Mouse (Mus musculus) midbrain, embryonic 11.5 days (tissue): ENCODE results near the gene Hspb8. TPM values are rescaled to one million over a fixed set of nuclear protein-coding genes. Genes with fewer than 3 reads are reported as not detected.

Experiments
- ATAC-seq: fragments of 200-750 bp; cut with Nextera tagmentation; 2 replicates; pipeline ENCODE4 v1.8.0; 2017; ENCODE audit warnings: moderate TSS enrichment, moderate library complexity; ENCODE audit not compliant: low FRiP score
- DNase-seq: peaks from one replicate; pipeline ENCODE4 v3.0.0; 2015; ENCODE audit warnings: low spot score; ENCODE audit errors: missing footprints
- H3K27ac ChIP-seq: fragments of 300-500 bp; sonication (generic); 2 replicates; pipeline ENCODE4 v1.5.1; 2014; ENCODE audit warnings: low read depth, low read length
- H3K27me3 ChIP-seq: fragments of 300-500 bp; sonication (generic); 2 replicates; pipeline ENCODE4 v1.6.1; 2014; ENCODE audit warnings: mild to moderate bottlenecking, low read length, moderate library complexity, mixed read lengths; ENCODE audit not compliant: control insufficient read depth, insufficient read depth
- H3K36me3 ChIP-seq: fragments of 300-500 bp; sonication (generic); 2 replicates; pipeline ENCODE4 v1.6.1; 2014; ENCODE audit warnings: mild to moderate bottlenecking, low read length, moderate library complexity, mixed read lengths; ENCODE audit not compliant: control insufficient read depth, insufficient read depth
- H3K4me1 ChIP-seq: fragments of 300-500 bp; sonication (generic); 2 replicates; pipeline ENCODE4 v1.6.1; 2014; ENCODE audit warnings: low read length; ENCODE audit not compliant: control insufficient read depth, insufficient read depth
- H3K4me2 ChIP-seq: fragments of 300-500 bp; sonication (generic); 2 replicates; pipeline ENCODE4 v1.6.1; 2014; ENCODE audit warnings: mild to moderate bottlenecking, moderate library complexity
- H3K4me3 ChIP-seq: fragments of 300-500 bp; sonication (generic); 2 replicates; pipeline ENCODE4 v1.5.1; 2014; ENCODE audit warnings: low read depth, low read length
- H3K9ac ChIP-seq: fragments of 300-500 bp; sonication (generic); 2 replicates; pipeline ENCODE4 v1.6.1; 2014; ENCODE audit warnings: low read length
- H3K9me3 ChIP-seq: fragments of 300-500 bp; sonication (generic); 2 replicates; pipeline ENCODE4 v1.6.1; 2016; ENCODE audit warnings: low read length; ENCODE audit not compliant: control insufficient read depth
- WGBS: fragments of 180-500 bp; shearing (Covaris S2); extraction: QIAGEN DNeasy Blood & Tissue Kit; methylation state at CpG from one replicate; pipeline ENCODE4 v1.1.7; 2014; 5-methylcytosine and 5-hydroxymethylcytosine counted together
- polyA plus RNA-seq: library from polyadenylated mRNA; unstranded; fragments of >200 nt; fragmentation: Nextera tagmentation; extraction: Ambion mirVana; gene quantifications from 2 replicates; pipeline ENCODE4 v1.2.1, GENCODE M21; 2014

The Hspb8 gene
- polyA plus RNA-seq, 1 experiment from 2014 or later = 6.1 TPM

GRCm38 (mm10) chr5:116405934-116406333, 16.7 kb downstream of the Hspb8 start:
- DNase-seq (no peak), ATAC-seq (no peak)
- H3K27me3 ChIP-seq = no peaks in the 10 kb centered on the region
- WGBS = 97% methylated on average over 1 of the region's 1 CpGs
- no peak overlapping the region for H3K9ac ChIP-seq
- H3K36me3 ChIP-seq = no peaks in the 10 kb centered on the region
- peaks cover 21% of the 10 kb centered on the region for H3K4me1 ChIP-seq
- no peak overlapping the region for H3K4me2 ChIP-seq
- H3K4me3 ChIP-seq = no peak overlapping the region
- H3K27ac ChIP-seq = no peak overlapping the region
- H3K9me3 ChIP-seq = no peaks in the 10 kb centered on the region

GRCm38 (mm10) chr5:116404063-116404462, 18.6 kb downstream of the Hspb8 start:
- ATAC-seq (no peak), DNase-seq (no peak)
- Histone ChIP-seq H3K9ac (no peak overlapping the region), H3K27me3 (no peaks in the 10 kb centered on the region), H3K36me3 (no peaks in the 10 kb centered on the region), H3K4me1 (peaks cover 10% of the 10 kb centered on the region), H3K4me2 (no peak overlapping the region), H3K9me3 (no peaks in the 10 kb centered on the region), H3K27ac (no peak overlapping the region), H3K4me3 (no peak overlapping the region)
- WGBS = 84% methylated on average over 2 of the region's 2 CpGs

- ATAC-seq (no peak), DNase-seq (no peak)
- Histone ChIP-seq H3K9ac (no peak overlapping the region), H3K27me3 (no peaks in the 10 kb centered on the region), H3K27ac (no peak overlapping the region), H3K4me3 (no peak overlapping the region), H3K4me2 (no peak overlapping the region), H3K36me3 (no peaks in the 10 kb centered on the region), H3K9me3 (no peaks in the 10 kb centered on the region), H3K4me1 (peaks cover 3% of the 10 kb centered on the region; the same call in 1 of the 2 replicates)
- 59% methylated on average over 3 of the region's 3 CpGs for WGBS
These were observed 21.9 kb downstream of the Hspb8 start for GRCm38 (mm10) chr5:116400801-116401200.

GRCm38 (mm10) chr5:116400042-116400730, 22.5 kb downstream of the Hspb8 start:
- Histone ChIP-seq H3K4me2 (no peak overlapping the region), H3K36me3 (no peaks in the 10 kb centered on the region), H3K4me3 (no peak overlapping the region), H3K9ac (no peak overlapping the region), H3K9me3 (no peaks in the 10 kb centered on the region), H3K4me1 (peaks cover 3% of the 10 kb centered on the region; the same call in 1 of the 2 replicates), H3K27ac (no peak overlapping the region), H3K27me3 (no peaks in the 10 kb centered on the region)
- 84% methylated on average over 8 of the region's 8 CpGs for WGBS
- DNase-seq (no peak), ATAC-seq (no peak)

GRCm38 (mm10) chr5:116396104-116396503, 26.6 kb downstream of the Hspb8 start:
- Histone ChIP-seq H3K4me3 (no peak overlapping the region), H3K9me3 (no peaks in the 10 kb centered on the region), H3K9ac (no peak overlapping the region), H3K36me3 (no peaks in the 10 kb centered on the region), H3K27ac (no peak overlapping the region), H3K4me1 (peaks cover 3% of the 10 kb centered on the region; the same call in 1 of the 2 replicates), H3K4me2 (no peak overlapping the region), H3K27me3 (no peaks in the 10 kb centered on the region)
- 78% methylated on average over 5 of the region's 5 CpGs for WGBS
- no peak for DNase-seq
- no peak for ATAC-seq

GRCm38 (mm10) chr5:116392603-116393002, 30.1 kb downstream of the Hspb8 start:
- Histone ChIP-seq H3K4me2 (no peak overlapping the region), H3K9ac (no peak overlapping the region), H3K27ac (no peak overlapping the region), H3K9me3 (no peaks in the 10 kb centered on the region), H3K36me3 (no peaks in the 10 kb centered on the region), H3K4me3 (no peak overlapping the region), H3K4me1 (peaks cover 8% of the 10 kb centered on the region), H3K27me3 (no peaks in the 10 kb centered on the region)
- ATAC-seq = 0 out of 2 replicates have a peak, but pooled peaks have one; percentile 30
- no peak for DNase-seq
- 70% methylated on average over 9 of the region's 9 CpGs for WGBS

- Histone ChIP-seq H3K9me3 (no peaks in the 10 kb centered on the region), H3K27ac (peak overlapping the region; percentile 9; the same call in 1 of the 2 replicates), H3K4me2 (no peak overlapping the region), H3K36me3 (no peaks in the 10 kb centered on the region), H3K27me3 (no peaks in the 10 kb centered on the region), H3K4me1 (peaks cover 8% of the 10 kb centered on the region), H3K9ac (peak overlapping the region; percentile 9; the same call in 1 of the 2 replicates), H3K4me3 (no peak overlapping the region)
- 59% methylated on average over 15 of the region's 15 CpGs for WGBS
- no peak for DNase-seq
- ATAC-seq = no peak
These were observed 32.7 kb downstream of the Hspb8 start for GRCm38 (mm10) chr5:116389856-116390542.

GRCm38 (mm10) chr5:116389321-116389720, 33.3 kb downstream of the Hspb8 start:
- Histone ChIP-seq H3K27ac (no peak overlapping the region; the same call in 1 of the 2 replicates), H3K9ac (no peak overlapping the region), H3K4me1 (peaks cover 8% of the 10 kb centered on the region), H3K4me3 (no peak overlapping the region), H3K9me3 (no peaks in the 10 kb centered on the region), H3K27me3 (no peaks in the 10 kb centered on the region), H3K4me2 (no peak overlapping the region), H3K36me3 (no peaks in the 10 kb centered on the region)
- WGBS = 60% methylated on average over 4 of the region's 4 CpGs
- peak; percentile 85 for DNase-seq
- ATAC-seq = no peak

GRCm38 (mm10) chr5:116387302-116387935, 35.2 kb downstream of the Hspb8 start:
- H3K4me1 ChIP-seq = peaks cover 8% of the 10 kb centered on the region
- no peak for DNase-seq
- WGBS = 82% methylated on average over 9 of the region's 9 CpGs
- H3K27me3 ChIP-seq = no peaks in the 10 kb centered on the region
- H3K4me2 ChIP-seq = no peak overlapping the region
- no peaks in the 10 kb centered on the region for H3K9me3 ChIP-seq
- no peak overlapping the region for H3K9ac ChIP-seq
- no peak for ATAC-seq
- H3K27ac ChIP-seq = no peak overlapping the region
- H3K4me3 ChIP-seq = no peak overlapping the region
- no peaks in the 10 kb centered on the region for H3K36me3 ChIP-seq
